Mouse (Mus musculus): ENCODE data around the gene Paqr9. TPM values are rescaled to one million over a fixed set of nuclear protein-coding genes. Genes with fewer than 3 reads are reported as not detected.
A peak's percentile ranks its signal among the peaks of the same experiment; 100 is the strongest.

The Paqr9 gene
- polyA plus RNA-seq, 1 experiment from 2014 or later = 63.6 TPM

- ATAC-seq (no peak), DNase-seq (no peak)
- no peaks in the 10 kb centered on the region for H3K36me3 ChIP-seq (replicated peaks; ENCODE audit: insufficient read depth, low read length)
- no peak overlapping the region for H3K9ac ChIP-seq (replicated peaks)
- H3K4me1 ChIP-seq (ENCODE audit: insufficient read depth) = no peaks in the 10 kb centered on the region
- H3K4me3 ChIP-seq (ENCODE audit: low read depth, low read length) = no peak overlapping the region
- H3K27ac ChIP-seq (ENCODE audit: low read depth) = no peak overlapping the region
- TF ChIP-seq EP300 (IDR thresholded peaks at IDR 0.05; ENCODE audit: low read depth) (no peak), CTCF (IDR thresholded peaks at IDR 0.05; ENCODE audit: low read depth) (no peak)
- no peaks in the 10 kb centered on the region for H3K9me3 ChIP-seq (ENCODE audit: low read length)
- 83% methylated on average over 8 of the region's 8 CpGs for WGBS (ENCODE audit: insufficient replicate concordance)
- no peaks in the 10 kb centered on the region for H3K27me3 ChIP-seq (ENCODE audit: insufficient read depth, low read length)
- no peak overlapping the region for H3K4me2 ChIP-seq (ENCODE audit: low read depth, low read length)
Observed at GRCm38 (mm10) chr9:95612246-95612768, 52.9 kb downstream of the Paqr9 start.

GRCm38 (mm10) chr9:95613426-95614127, 54.1 kb downstream of the Paqr9 start:
- Histone ChIP-seq H3K27ac (ENCODE audit: low read depth) (no peak overlapping the region), H3K9me3 (ENCODE audit: low read length) (no peaks in the 10 kb centered on the region), H3K4me2 (ENCODE audit: low read depth, low read length) (peak overlapping the region; percentile 18; the same call in 1 of the 2 replicates), H3K36me3 (replicated peaks; ENCODE audit: insufficient read depth, low read length) (no peaks in the 10 kb centered on the region), H3K9ac (replicated peaks) (no peak overlapping the region), H3K4me1 (ENCODE audit: insufficient read depth) (no peaks in the 10 kb centered on the region), H3K4me3 (ENCODE audit: low read depth, low read length) (no peak overlapping the region), H3K27me3 (ENCODE audit: insufficient read depth, low read length) (no peaks in the 10 kb centered on the region)
- 34% methylated on average over 9 of the region's 9 CpGs for WGBS (ENCODE audit: insufficient replicate concordance)
- ATAC-seq (no peak), DNase-seq (no peak)
- TF ChIP-seq EP300 (IDR thresholded peaks at IDR 0.05; ENCODE audit: low read depth) = no peak
- TF ChIP-seq CTCF (IDR thresholded peaks at IDR 0.05; ENCODE audit: low read depth) = no peak

- TF ChIP-seq EP300 (IDR thresholded peaks at IDR 0.05; ENCODE audit: low read depth) (no peak), CTCF (IDR thresholded peaks at IDR 0.05; ENCODE audit: low read depth) (no peak)
- Histone ChIP-seq H3K4me1 (ENCODE audit: insufficient read depth) (no peaks in the 10 kb centered on the region), H3K27me3 (ENCODE audit: insufficient read depth, low read length) (no peaks in the 10 kb centered on the region), H3K9me3 (ENCODE audit: low read length) (no peaks in the 10 kb centered on the region), H3K27ac (ENCODE audit: low read depth) (no peak overlapping the region), H3K4me3 (ENCODE audit: low read depth, low read length) (no peak overlapping the region), H3K4me2 (ENCODE audit: low read depth, low read length) (no peak overlapping the region), H3K36me3 (replicated peaks; ENCODE audit: insufficient read depth, low read length) (no peaks in the 10 kb centered on the region), H3K9ac (replicated peaks) (no peak overlapping the region)
- ATAC-seq (no peak), DNase-seq (no peak)
- WGBS (ENCODE audit: insufficient replicate concordance) = 69% methylated on average over 14 of the region's 14 CpGs
Observed at GRCm38 (mm10) chr9:95614861-95615615, 55.6 kb downstream of the Paqr9 start.

GRCm38 (mm10) chr9:95615961-95616360, 56.5 kb downstream of the Paqr9 start:
- H3K4me2 ChIP-seq (ENCODE audit: low read depth, low read length) = no peak overlapping the region
- no peak for TF ChIP-seq CTCF (IDR thresholded peaks at IDR 0.05; ENCODE audit: low read depth)
- no peak for TF ChIP-seq EP300 (IDR thresholded peaks at IDR 0.05; ENCODE audit: low read depth)
- 76% methylated on average over 3 of the region's 3 CpGs for WGBS (ENCODE audit: insufficient replicate concordance)

More at GRCm38 (mm10) chr9:95615961-95616360, 56.5 kb downstream of the Paqr9 start:
- no peak overlapping the region for H3K27ac ChIP-seq (ENCODE audit: low read depth)
- no peaks in the 10 kb centered on the region for H3K27me3 ChIP-seq (ENCODE audit: insufficient read depth, low read length)
- DNase-seq (no peak), ATAC-seq (no peak)
- no peaks in the 10 kb centered on the region for H3K4me1 ChIP-seq (ENCODE audit: insufficient read depth)
- H3K4me3 ChIP-seq (ENCODE audit: low read depth, low read length) = no peak overlapping the region
- no peak overlapping the region for H3K9ac ChIP-seq (replicated peaks)
- no peaks in the 10 kb centered on the region for H3K9me3 ChIP-seq (ENCODE audit: low read length)
- H3K36me3 ChIP-seq (replicated peaks; ENCODE audit: insufficient read depth, low read length) = no peaks in the 10 kb centered on the region

Other genes starting within 250 kb of the Paqr9 start
- 0.29 and 0.49 TPM in 2 replicates for gene Chst2, start 152.9 kb upstream of the Paqr9 start, polyA plus RNA-seq (2015; fragmentation: Nextera tagmentation; extraction: Ambion mirVana)
- 56.5 and 60.9 TPM in 2 replicates for gene U2surp, start 47.7 kb upstream of the Paqr9 start, polyA plus RNA-seq (2015; fragmentation: Nextera tagmentation; extraction: Ambion mirVana)
- gene Pcolce2, start 77.9 kb downstream of the Paqr9 start, polyA plus RNA-seq (2015; fragmentation: Nextera tagmentation; extraction: Ambion mirVana) = 15.7 and 20.6 TPM in 2 replicates
- gene Trpc1, start 190.7 kb downstream of the Paqr9 start, polyA plus RNA-seq (2015; fragmentation: Nextera tagmentation; extraction: Ambion mirVana) = 0.95 and 1.2 TPM in 2 replicates